Mouse (Mus musculus): Measurements from ENCODE around the gene Sox5. TPM values are rescaled to one million over a fixed set of nuclear protein-coding genes. Genes with fewer than 3 reads are reported as not detected.

The Sox5 gene
- polyA plus RNA-seq, 1 experiment from 2014 or later = 22.9 TPM

DNA sequence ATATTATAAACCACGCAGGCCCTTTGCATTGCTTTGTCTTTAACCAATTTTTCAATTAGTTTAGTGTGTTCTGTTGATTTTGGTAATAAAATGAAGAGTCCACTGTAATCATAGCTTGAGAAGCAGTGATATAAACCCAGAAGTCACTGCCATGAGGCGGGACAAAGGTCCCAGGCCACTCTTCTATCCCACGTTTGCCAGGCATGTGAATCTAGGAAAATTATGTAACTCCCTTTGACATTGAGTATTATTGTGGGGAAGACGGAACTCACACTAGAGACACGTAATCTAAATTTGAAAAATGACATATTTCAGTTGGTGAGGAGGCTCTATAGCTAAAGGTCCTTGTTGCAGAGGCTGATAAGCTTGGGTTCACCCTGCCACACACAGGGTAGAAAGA lies 711.3 kb downstream of the Sox5 start:
- H3K27ac ChIP-seq (ENCODE audit: low read length) = no peak overlapping the region
- H3K27me3 ChIP-seq (ENCODE audit: control insufficient read depth, insufficient read depth, low read depth, low read length) = no peaks in the 10 kb centered on the region
- no peak overlapping the region for H3K4me3 ChIP-seq (ENCODE audit: low read length)
- H3K4me2 ChIP-seq (ENCODE audit: low read depth, low read length) = no peak overlapping the region
- ATAC-seq (ENCODE audit: low read depth) = no peak
- no peaks in the 10 kb centered on the region for H3K36me3 ChIP-seq (ENCODE audit: control insufficient read depth, insufficient read depth, low read length)
- H3K4me1 ChIP-seq (replicated peaks; ENCODE audit: control insufficient read depth, insufficient read depth, low read length) = peaks cover 7% of the 10 kb centered on the region
- no peaks in the 10 kb centered on the region for H3K9me3 ChIP-seq (ENCODE audit: control insufficient read depth, low read length)
- WGBS = 69% methylated on average over 5 of the region's 5 CpGs
- H3K9ac ChIP-seq (ENCODE audit: low read length) = no peak overlapping the region

DNA sequence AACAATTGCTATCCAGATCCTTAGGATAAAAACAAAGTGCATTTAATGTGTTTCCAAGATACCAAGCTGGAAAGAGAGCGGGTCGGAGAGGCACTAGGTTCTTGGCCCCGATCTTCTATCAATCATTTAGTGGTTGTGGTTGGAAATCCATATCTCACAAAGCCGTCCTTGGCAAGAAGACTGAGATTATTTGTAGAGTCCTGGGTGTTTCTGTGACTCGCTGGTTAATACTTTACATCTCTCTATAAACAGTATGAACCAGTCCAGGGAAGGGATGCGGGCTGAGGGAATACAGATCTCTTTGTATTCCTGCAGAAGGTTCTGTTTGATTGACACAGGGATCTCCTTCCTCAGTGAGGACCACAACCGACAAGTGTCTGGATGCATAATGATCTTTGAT lies 714.3 kb downstream of the Sox5 start:
- ATAC-seq (ENCODE audit: low read depth) = no peak
- H3K9ac ChIP-seq (ENCODE audit: low read length) = no peak overlapping the region

DNA sequence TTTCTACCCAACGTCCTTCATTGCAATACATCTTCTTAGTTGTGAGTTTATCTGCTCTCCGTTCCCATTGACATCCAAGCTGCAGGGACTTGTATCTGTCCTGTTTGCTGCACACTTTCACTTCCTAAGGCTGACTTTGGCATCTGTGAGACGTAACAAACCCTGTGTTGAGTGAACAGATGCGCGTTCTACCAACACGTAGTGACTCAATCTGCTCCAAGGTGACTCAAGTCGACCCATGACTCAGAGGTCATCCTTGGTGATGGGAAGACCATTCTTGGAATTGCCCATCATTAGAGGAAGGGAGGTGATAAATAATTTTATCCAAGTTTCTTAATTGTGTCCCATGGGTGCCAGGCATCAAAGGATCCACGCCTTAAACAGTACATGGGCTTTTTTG lies 719.3 kb downstream of the Sox5 start:
- H3K27me3 ChIP-seq (ENCODE audit: control insufficient read depth, insufficient read depth, low read depth, low read length) = no peaks in the 10 kb centered on the region
- no peak for ATAC-seq (ENCODE audit: low read depth)
- no peak overlapping the region for H3K27ac ChIP-seq (ENCODE audit: low read length)
- H3K9me3 ChIP-seq (ENCODE audit: control insufficient read depth, low read length) = no peaks in the 10 kb centered on the region
- H3K4me1 ChIP-seq (replicated peaks; ENCODE audit: control insufficient read depth, insufficient read depth, low read length) = peaks cover under 1% of the 10 kb centered on the region
- 87% methylated on average over 8 of the region's 8 CpGs for WGBS
- no peak overlapping the region for H3K4me2 ChIP-seq (ENCODE audit: low read depth, low read length)
- no peak overlapping the region for H3K9ac ChIP-seq (ENCODE audit: low read length)
- no peaks in the 10 kb centered on the region for H3K36me3 ChIP-seq (ENCODE audit: control insufficient read depth, insufficient read depth, low read length)
- H3K4me3 ChIP-seq (ENCODE audit: low read length) = no peak overlapping the region

More for the DNA sequence above, 714.3 kb downstream of the Sox5 start:
- no peak overlapping the region for H3K27ac ChIP-seq (ENCODE audit: low read length)
- H3K4me3 ChIP-seq (ENCODE audit: low read length) = no peak overlapping the region
- H3K27me3 ChIP-seq (ENCODE audit: control insufficient read depth, insufficient read depth, low read depth, low read length) = no peaks in the 10 kb centered on the region
- no peaks in the 10 kb centered on the region for H3K36me3 ChIP-seq (ENCODE audit: control insufficient read depth, insufficient read depth, low read length)
- 55% methylated on average over 7 of the region's 7 CpGs for WGBS
- H3K9me3 ChIP-seq (ENCODE audit: control insufficient read depth, low read length) = no peaks in the 10 kb centered on the region
- H3K4me2 ChIP-seq (ENCODE audit: low read depth, low read length) = no peak overlapping the region
- H3K4me1 ChIP-seq (replicated peaks; ENCODE audit: control insufficient read depth, insufficient read depth, low read length) = no peaks in the 10 kb centered on the region

DNA sequence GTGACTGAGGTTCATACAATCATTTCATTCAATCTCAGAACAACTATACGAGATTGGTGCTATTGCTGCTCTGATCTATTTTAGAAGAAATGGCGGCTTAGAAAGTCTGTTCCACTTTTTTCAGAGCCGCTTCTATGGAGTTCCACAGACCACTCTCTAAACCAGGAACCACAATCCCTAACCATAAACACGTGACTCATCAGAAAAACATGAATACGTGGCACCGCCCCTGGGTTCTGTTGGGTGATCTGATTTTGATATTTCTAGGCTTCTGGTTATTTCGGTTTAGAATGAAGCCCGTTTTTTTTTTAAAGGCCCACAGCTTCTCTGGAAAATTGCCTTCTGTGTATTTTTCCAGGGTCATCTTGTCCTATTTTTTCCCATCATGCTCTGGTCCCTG lies 720.0 kb downstream of the Sox5 start:
- Histone ChIP-seq H3K4me1 (replicated peaks; ENCODE audit: control insufficient read depth, insufficient read depth, low read length) (peaks cover 6% of the 10 kb centered on the region), H3K4me2 (ENCODE audit: low read depth, low read length) (no peak overlapping the region), H3K9me3 (ENCODE audit: control insufficient read depth, low read length) (no peaks in the 10 kb centered on the region), H3K27ac (ENCODE audit: low read length) (no peak overlapping the region), H3K36me3 (ENCODE audit: control insufficient read depth, insufficient read depth, low read length) (no peaks in the 10 kb centered on the region), H3K27me3 (ENCODE audit: control insufficient read depth, insufficient read depth, low read depth, low read length) (no peaks in the 10 kb centered on the region), H3K4me3 (ENCODE audit: low read length) (no peak overlapping the region), H3K9ac (ENCODE audit: low read length) (no peak overlapping the region)
- 88% methylated on average over 8 of the region's 8 CpGs for WGBS
- ATAC-seq (ENCODE audit: low read depth) = no peak

DNA sequence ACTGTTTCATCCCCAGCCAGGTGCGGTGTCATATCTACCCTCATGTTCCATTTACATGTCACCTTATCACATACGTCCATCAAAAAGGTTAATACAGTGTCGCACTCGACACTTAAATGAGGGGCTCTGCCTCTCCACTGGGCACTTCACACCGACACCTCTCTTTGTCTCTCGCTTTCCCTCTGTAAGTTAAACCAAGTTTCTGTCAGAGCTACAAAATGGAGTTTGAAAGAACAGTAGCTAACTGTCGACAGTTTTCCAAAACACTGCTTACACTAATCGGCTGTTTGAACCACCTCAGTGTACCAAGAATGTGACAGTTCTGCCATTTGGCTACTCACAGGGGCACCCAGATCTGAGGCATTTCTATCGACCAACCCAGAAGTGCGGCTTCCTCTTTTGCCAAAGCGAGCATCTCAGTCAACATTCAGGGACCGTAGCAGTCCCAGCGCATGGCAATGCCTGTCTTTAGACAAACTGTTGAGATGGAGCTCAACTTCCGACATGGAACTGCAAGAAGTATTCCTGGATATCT lies 724.6 kb downstream of the Sox5 start:
- ATAC-seq (ENCODE audit: low read depth) = no peak
- Histone ChIP-seq H3K27ac (ENCODE audit: low read length) (peak overlapping the region; percentile 85), H3K9ac (ENCODE audit: low read length) (no peak overlapping the region), H3K36me3 (ENCODE audit: control insufficient read depth, insufficient read depth, low read length) (no peaks in the 10 kb centered on the region), H3K4me3 (ENCODE audit: low read length) (no peak overlapping the region), H3K27me3 (ENCODE audit: control insufficient read depth, insufficient read depth, low read depth, low read length) (no peaks in the 10 kb centered on the region), H3K9me3 (ENCODE audit: control insufficient read depth, low read length) (no peaks in the 10 kb centered on the region), H3K4me1 (replicated peaks; ENCODE audit: control insufficient read depth, insufficient read depth, low read length) (peaks cover 25% of the 10 kb centered on the region), H3K4me2 (ENCODE audit: low read depth, low read length) (no peak overlapping the region)
- 48% methylated on average over 14 of the region's 14 CpGs for WGBS

DNA sequence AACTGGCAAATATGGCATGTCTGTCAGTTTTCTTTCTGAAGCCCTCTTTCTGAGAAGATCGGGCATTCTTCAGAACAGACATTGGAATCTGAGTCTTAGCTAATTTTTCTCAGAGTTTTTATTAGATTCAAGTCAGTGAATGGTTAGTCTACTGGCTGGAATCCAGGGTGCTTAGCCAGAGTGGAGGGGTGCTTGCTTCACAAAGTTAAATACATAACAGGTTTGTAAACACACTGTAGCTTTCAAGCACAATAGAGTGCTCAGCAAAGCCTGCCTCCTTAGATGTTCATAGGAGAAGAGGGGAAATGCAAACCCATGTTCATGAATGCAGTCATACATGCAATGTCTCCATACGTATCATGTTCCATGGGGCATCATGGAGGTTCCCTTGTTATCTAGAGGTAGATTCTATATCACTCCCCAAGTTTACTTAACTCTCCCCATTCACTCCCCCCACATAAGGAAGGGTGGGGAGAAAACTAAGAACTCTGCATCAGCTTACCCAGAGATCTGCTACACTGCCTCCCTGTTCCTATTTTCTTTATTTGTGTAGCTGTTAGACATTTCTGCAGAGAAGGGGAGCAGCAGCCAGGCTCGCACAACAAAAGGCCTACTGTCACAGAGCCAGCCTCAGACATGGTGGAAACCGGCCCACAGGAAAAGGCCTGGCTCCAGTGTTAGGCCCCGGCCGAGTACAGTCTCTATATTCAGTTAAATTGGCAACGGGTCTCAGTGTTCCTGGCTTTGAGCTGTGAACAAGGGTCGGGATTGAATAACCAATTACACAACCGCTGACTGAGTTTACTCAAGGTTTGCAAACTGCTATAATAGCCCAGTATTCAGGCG lies 725.3 kb downstream of the Sox5 start:
- Histone ChIP-seq H3K4me2 (ENCODE audit: low read depth, low read length) (0 out of 2 replicates have a peak overlapping the region, but pooled peaks have one; percentile 21), H3K27me3 (ENCODE audit: control insufficient read depth, insufficient read depth, low read depth, low read length) (no peaks in the 10 kb centered on the region), H3K9ac (ENCODE audit: low read length) (no peak overlapping the region), H3K4me3 (ENCODE audit: low read length) (no peak overlapping the region), H3K4me1 (replicated peaks; ENCODE audit: control insufficient read depth, insufficient read depth, low read length) (peaks cover 25% of the 10 kb centered on the region), H3K36me3 (ENCODE audit: control insufficient read depth, insufficient read depth, low read length) (no peaks in the 10 kb centered on the region), H3K27ac (ENCODE audit: low read length) (peak overlapping the region; percentile 85), H3K9me3 (ENCODE audit: control insufficient read depth, low read length) (no peaks in the 10 kb centered on the region)
- peak; percentile 89 for ATAC-seq (ENCODE audit: low read depth)
- WGBS = 27% methylated on average over 10 of the region's 10 CpGs

DNA sequence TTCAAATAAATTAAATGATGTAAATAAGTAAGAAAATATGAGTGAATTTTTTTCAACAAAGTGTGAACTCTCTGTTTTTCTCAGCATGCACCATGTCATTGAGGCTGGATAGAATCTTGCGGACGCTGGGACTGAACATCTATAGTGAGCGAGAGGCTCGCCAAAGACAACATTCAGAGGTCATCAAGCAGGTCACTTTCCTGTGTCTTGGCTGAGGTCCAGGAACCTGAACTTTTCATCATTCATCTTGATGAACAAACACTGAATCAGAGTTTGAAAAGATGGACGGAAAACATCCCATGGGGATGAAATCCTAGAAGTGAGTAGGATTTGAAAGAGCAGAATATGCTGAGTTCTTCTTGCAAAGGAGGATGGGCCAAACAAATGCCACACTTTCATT lies 729.3 kb downstream of the Sox5 start:
- no peak for ATAC-seq (ENCODE audit: low read depth)
- Histone ChIP-seq H3K27ac (ENCODE audit: low read length) (no peak overlapping the region), H3K9ac (ENCODE audit: low read length) (no peak overlapping the region), H3K36me3 (ENCODE audit: control insufficient read depth, insufficient read depth, low read length) (no peaks in the 10 kb centered on the region), H3K9me3 (ENCODE audit: control insufficient read depth, low read length) (no peaks in the 10 kb centered on the region), H3K4me3 (ENCODE audit: low read length) (no peak overlapping the region), H3K4me2 (ENCODE audit: low read depth, low read length) (no peak overlapping the region), H3K4me1 (replicated peaks; ENCODE audit: control insufficient read depth, insufficient read depth, low read length) (peaks cover 25% of the 10 kb centered on the region), H3K27me3 (ENCODE audit: control insufficient read depth, insufficient read depth, low read depth, low read length) (no peaks in the 10 kb centered on the region)
- 58% methylated on average over 5 of the region's 5 CpGs for WGBS

DNA sequence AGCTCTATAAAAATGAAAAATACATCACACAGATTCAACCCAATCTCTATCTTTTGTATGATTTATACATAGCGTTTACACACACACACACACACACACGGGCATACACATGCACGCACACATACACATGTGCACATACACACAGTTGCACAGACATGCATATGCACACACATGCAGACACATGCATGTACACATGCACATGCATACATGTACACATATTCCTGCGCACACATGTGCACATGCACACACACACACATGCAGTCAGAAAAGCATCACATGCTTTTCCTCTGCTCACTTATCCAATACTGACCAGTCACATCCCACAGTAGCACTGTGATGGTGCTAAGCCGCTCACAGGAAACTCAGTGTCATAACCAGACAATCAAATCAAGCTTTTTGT lies 730.5 kb downstream of the Sox5 start:
- WGBS = 95% methylated on average over 5 of the region's 5 CpGs
- ATAC-seq (ENCODE audit: low read depth) = no peak
- Histone ChIP-seq H3K36me3 (ENCODE audit: control insufficient read depth, insufficient read depth, low read length) (no peaks in the 10 kb centered on the region), H3K4me1 (replicated peaks; ENCODE audit: control insufficient read depth, insufficient read depth, low read length) (peaks cover 21% of the 10 kb centered on the region), H3K4me3 (ENCODE audit: low read length) (no peak overlapping the region), H3K4me2 (ENCODE audit: low read depth, low read length) (no peak overlapping the region), H3K9ac (ENCODE audit: low read length) (no peak overlapping the region), H3K27me3 (ENCODE audit: control insufficient read depth, insufficient read depth, low read depth, low read length) (no peaks in the 10 kb centered on the region), H3K9me3 (ENCODE audit: control insufficient read depth, low read length) (no peaks in the 10 kb centered on the region), H3K27ac (ENCODE audit: low read length) (no peak overlapping the region)

DNA sequence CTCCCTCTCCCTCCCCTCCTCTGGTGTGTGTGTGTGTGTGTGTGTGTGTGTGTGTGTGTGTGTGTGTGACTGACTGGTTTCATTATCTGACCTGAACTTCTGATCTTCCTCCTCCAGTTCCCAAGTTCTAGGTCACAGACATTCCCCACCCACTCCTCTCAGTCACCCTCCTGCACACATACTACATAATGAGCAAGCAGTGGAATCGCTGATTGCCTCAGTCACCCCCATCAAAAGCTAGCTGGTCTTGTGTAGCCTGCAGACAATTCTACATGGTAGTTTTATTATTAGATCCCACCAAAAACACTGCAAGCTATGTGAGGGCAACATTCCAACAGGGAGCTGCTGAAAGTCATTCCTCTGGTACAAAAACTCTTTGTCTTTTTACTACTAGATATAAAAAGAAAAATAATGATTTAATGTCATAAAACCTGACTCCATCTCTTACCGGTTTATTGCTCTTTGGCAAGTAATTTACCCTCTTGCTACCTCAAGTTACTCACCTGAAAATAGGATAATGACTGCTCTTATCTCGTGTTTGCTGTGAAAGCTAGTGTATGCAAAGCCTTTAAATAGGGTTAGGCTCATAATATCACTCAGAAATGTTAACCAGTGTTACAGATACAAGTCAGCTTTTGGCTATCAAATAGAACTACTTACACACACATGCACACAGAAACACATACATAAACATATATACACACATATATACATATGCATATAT lies 733.4 kb downstream of the Sox5 start:
- WGBS = 73% methylated on average over 3 of the region's 3 CpGs
- no peaks in the 10 kb centered on the region for H3K36me3 ChIP-seq (ENCODE audit: control insufficient read depth, insufficient read depth, low read length)
- H3K9me3 ChIP-seq (ENCODE audit: control insufficient read depth, low read length) = no peaks in the 10 kb centered on the region
- H3K9ac ChIP-seq (ENCODE audit: low read length) = no peak overlapping the region
- no peak overlapping the region for H3K27ac ChIP-seq (ENCODE audit: low read length)
- no peaks in the 10 kb centered on the region for H3K27me3 ChIP-seq (ENCODE audit: control insufficient read depth, insufficient read depth, low read depth, low read length)
- H3K4me1 ChIP-seq (replicated peaks; ENCODE audit: control insufficient read depth, insufficient read depth, low read length) = peaks cover 16% of the 10 kb centered on the region
- no peak overlapping the region for H3K4me2 ChIP-seq (ENCODE audit: low read depth, low read length)
- no peak for ATAC-seq (ENCODE audit: low read depth)
- no peak overlapping the region for H3K4me3 ChIP-seq (ENCODE audit: low read length)
